Mouse (Mus musculus) embryonic facial prominence, embryonic 15.5 days (tissue): Measurements from ENCODE around the gene Gm973. TPM values are rescaled to one million over a fixed set of nuclear protein-coding genes. Genes with fewer than 3 reads are reported as not detected.

Experiments used
- ATAC-seq: fragments of 200-750 bp; cut with Nextera tagmentation; 2 replicates; pipeline ENCODE4 v1.8.0; 2017; ENCODE audit warnings: low read depth, moderate TSS enrichment; ENCODE audit not compliant: insufficient number of reproducible peaks, low FRiP score, low TSS enrichment
- H3K27ac ChIP-seq: fragments of 300-500 bp; sonication (generic); replicated peaks from 2 replicates; pipeline ENCODE4 v1.5.1; 2015; ENCODE audit warnings: mild to moderate bottlenecking, inconsistent platforms
- H3K27me3 ChIP-seq: fragments of 300-500 bp; sonication (generic); 2 replicates; pipeline ENCODE4 v1.6.1; 2015; ENCODE audit warnings: inconsistent platforms
- H3K36me3 ChIP-seq: fragments of 300-500 bp; sonication (generic); 2 replicates; pipeline ENCODE4 v1.6.1; 2015; ENCODE audit warnings: mild to moderate bottlenecking, inconsistent platforms
- H3K4me1 ChIP-seq: fragments of 300-500 bp; sonication (generic); 2 replicates; pipeline ENCODE4 v1.6.1; 2015; ENCODE audit warnings: inconsistent platforms
- H3K4me2 ChIP-seq: fragments of 300-500 bp; sonication (generic); replicated peaks from 2 replicates; pipeline ENCODE4 v1.6.1; 2015; ENCODE audit warnings: mild to moderate bottlenecking, inconsistent platforms
- H3K4me3 ChIP-seq: fragments of 300-500 bp; sonication (generic); replicated peaks from 2 replicates; pipeline ENCODE4 v1.5.1; 2015; ENCODE audit warnings: mild to moderate bottlenecking, inconsistent platforms
- H3K9ac ChIP-seq: fragments of 300-500 bp; sonication (generic); 2 replicates; pipeline ENCODE4 v1.6.1; 2015; ENCODE audit warnings: inconsistent platforms
- H3K9me3 ChIP-seq: fragments of 300-500 bp; sonication (generic); replicated peaks from 2 replicates; pipeline ENCODE4 v1.6.1; 2016; ENCODE audit warnings: inconsistent platforms
- WGBS: fragments of 180-500 bp; shearing (Covaris S2); methylation state at CpG from one replicate; pipeline ENCODE4 v1.1.7; 2015; 5-methylcytosine and 5-hydroxymethylcytosine counted together
- polyA plus RNA-seq: library from polyadenylated mRNA; unstranded; fragments of >200 nt; fragmentation: Nextera tagmentation; extraction: Ambion mirVana; gene quantifications from 2 replicates; pipeline ENCODE4 v1.2.1, GENCODE M21; 2015

Gm973 gene
- 9.0 and 13.4 TPM in 2 replicates for polyA plus RNA-seq

DNA sequence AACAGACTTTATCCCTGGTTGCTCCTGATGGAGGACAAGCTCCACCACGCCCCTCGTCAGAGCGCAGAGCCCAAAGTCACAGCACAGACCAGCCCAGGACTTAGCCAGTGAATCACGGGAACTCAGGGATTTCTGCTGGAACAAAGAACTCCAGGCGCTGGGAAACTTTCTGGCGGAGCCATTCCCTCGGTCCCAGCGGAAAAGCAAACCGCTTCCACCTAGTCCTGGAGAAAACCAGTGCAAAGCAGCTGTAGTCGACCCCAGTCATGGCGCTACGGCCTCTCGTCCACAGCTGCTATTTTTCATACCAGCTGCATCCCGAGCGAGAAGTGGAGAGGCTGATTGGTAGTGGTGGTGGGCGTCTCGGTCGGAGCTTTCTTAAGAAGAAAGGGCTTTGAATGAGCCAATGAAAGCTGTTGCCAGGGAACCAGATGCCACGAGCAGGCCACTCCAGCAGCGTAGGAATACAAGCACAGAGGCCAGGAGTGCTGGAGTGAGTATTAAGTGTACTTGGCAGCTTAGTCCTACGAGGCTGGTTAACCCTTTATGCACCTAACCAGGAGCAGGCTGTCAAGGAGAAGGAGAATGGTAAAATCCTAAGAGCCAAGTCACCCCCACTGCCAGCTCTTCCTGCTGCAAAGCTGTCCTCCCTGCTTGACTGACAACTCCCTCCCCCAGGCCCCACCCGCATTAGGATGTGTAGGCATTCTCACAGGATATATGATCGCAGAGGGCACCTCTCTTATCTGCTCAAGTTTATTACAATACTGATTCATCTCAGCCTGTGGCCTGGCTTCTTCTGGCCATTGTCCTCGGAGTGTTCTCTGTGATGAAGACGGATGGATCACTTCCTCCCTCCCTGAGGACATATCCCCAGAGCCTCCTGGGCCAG lies at the start of gene Gm973:
TSS of gene Gm973 (plus strand) at position 239 of the 892 bp plus-strand sequence.
- Histone ChIP-seq H3K9ac (peak within 1 kb of the TSS; percentile 26), H3K9me3 (no peaks in the 10 kb centered on the region), H3K27me3 (no peaks in the 10 kb centered on the region), H3K36me3 (no peaks in the 10 kb centered on the region), H3K27ac (peak within 1 kb of the TSS; percentile 95), H3K4me3 (peak within 1 kb of the TSS; percentile 37), H3K4me1 (peaks cover 41% of the 10 kb centered on the region), H3K4me2 (peak within 1 kb of the TSS; percentile 50)
- ATAC-seq = peak; percentile 85
- WGBS = 4% methylated on average over 25 of the region's 25 CpGs

DNA sequence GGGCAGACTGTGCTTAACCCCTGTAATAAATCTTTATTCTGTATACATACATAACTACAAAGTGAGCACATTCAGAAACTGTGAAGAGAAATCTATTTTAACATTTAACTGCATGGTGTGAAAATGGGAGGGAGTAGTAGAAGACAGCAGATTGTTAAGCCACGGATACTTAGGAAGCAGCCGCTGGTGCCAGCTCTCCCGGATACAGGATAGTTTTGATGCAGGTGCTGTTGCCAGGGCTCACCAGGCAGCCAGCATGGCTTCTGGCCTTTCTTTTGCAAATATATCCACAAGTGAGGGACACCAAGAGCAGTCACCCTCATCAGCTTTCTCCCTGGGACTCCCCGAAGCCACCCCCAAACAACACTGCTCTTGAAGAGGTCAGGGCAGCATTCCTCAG lies 46.9 kb upstream of the Gm973 start:
- H3K4me1 ChIP-seq = peaks cover 15% of the 10 kb centered on the region
- no peaks in the 10 kb centered on the region for H3K9me3 ChIP-seq
- no peak overlapping the region for H3K4me3 ChIP-seq
- H3K27me3 ChIP-seq = no peaks in the 10 kb centered on the region
- no peak overlapping the region for H3K4me2 ChIP-seq
- 43% methylated on average over 4 of the region's 4 CpGs for WGBS
- no peak overlapping the region for H3K27ac ChIP-seq
- no peaks in the 10 kb centered on the region for H3K36me3 ChIP-seq
- no peak overlapping the region for H3K9ac ChIP-seq
- no peak for ATAC-seq

DNA sequence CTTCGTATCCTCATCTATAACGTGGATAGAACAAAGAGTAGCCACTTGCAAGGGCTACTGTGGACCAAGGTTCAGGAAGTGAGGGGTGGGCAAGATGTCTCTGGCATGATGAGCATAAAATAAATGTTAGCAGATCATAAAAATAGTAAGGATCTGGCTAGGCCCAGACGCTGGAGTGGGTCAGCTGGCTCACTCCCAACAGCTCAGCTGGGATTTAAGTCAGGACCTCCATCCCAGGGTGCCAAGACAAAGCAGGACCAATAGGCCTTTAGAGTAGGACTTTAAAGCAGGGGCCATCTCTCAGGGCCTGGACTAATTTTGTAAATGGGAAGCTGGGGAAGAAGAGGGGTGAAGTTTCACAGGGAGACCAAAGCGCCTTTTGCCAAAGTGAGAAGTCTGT lies 45.3 kb upstream of the Gm973 start:
- ATAC-seq = no peak
- WGBS = 69% methylated on average over 4 of the region's 4 CpGs

DNA sequence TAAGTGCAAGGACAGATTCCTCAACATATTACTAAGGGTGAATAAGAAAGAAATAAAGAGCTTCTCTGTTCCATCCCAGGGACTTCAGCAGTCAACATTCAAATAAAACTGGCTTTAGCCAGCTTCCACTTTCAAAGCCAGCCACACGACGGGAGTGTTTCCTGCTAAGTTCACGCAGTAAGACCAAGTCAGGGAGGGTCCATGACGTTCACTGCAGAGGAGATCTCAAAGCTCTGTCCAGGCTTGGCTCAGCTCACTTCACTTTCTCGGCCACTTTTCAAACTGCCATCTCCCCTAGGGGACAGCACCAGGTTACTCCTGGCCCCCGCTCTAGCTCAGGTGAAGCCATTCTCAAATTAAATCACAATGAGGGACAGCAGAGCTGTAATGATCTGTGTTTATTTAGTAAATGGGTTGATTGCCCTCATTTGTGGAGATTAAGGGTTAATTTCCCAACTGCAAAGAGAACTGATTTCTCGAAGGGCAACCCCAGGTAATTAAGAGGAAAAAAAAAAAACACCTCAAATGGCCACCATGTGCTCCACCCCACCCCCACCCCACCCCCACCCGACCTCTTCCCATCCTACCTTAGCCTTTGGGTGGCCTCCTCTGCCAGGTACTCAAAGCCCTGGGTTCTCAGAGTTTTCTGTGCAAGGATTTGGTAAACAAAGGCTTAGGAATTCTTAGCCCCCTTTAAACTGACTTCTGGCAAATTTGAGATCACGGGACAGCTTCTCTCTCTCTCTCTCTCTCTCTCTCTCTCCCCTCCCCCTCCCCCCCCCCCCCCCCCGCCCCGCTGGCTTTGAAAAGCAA lies 43.5 kb upstream of the Gm973 start:
- Histone ChIP-seq H3K27ac (no peak overlapping the region), H3K9ac (no peak overlapping the region), H3K36me3 (no peaks in the 10 kb centered on the region), H3K9me3 (no peaks in the 10 kb centered on the region), H3K4me2 (no peak overlapping the region), H3K4me1 (peaks cover 10% of the 10 kb centered on the region; the same call in 1 of the 2 replicates), H3K27me3 (no peaks in the 10 kb centered on the region), H3K4me3 (no peak overlapping the region)
- ATAC-seq = no peak
- 15% methylated on average over 9 of the region's 11 CpGs for WGBS

More for the DNA sequence above, 45.3 kb upstream of the Gm973 start:
- peaks cover 10% of the 10 kb centered on the region; the same call in 1 of the 2 replicates for H3K4me1 ChIP-seq
- no peaks in the 10 kb centered on the region for H3K27me3 ChIP-seq
- no peak overlapping the region for H3K27ac ChIP-seq
- H3K4me2 ChIP-seq = no peak overlapping the region
- no peak overlapping the region for H3K4me3 ChIP-seq
- H3K9me3 ChIP-seq = no peaks in the 10 kb centered on the region
- H3K9ac ChIP-seq = no peak overlapping the region
- no peaks in the 10 kb centered on the region for H3K36me3 ChIP-seq

DNA sequence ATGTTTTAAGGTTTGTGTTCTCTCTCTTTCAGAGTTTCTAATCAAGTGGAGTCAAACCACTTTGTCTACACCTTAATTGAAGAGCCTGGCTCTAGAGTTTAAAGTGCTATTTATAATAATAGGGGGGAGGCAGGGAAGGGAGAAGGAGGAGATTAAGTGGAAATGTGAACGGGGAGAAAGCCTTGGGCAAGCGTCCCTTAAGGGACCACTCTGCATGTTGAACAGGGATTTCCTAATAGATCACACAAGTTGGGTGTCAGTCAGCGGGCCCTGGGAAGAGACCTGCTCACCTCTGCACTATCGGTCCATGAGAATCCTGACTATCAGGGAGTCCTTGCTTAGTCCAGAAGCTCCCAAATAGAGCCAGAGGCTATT lies 42.9 kb upstream of the Gm973 start:
- H3K9me3 ChIP-seq = no peaks in the 10 kb centered on the region
- H3K27me3 ChIP-seq = no peaks in the 10 kb centered on the region
- H3K9ac ChIP-seq = no peak overlapping the region
- H3K36me3 ChIP-seq = no peaks in the 10 kb centered on the region
- H3K27ac ChIP-seq = no peak overlapping the region
- H3K4me1 ChIP-seq = peaks cover 10% of the 10 kb centered on the region; the same call in 1 of the 2 replicates
- no peak overlapping the region for H3K4me2 ChIP-seq
- WGBS = 10% methylated on average over 4 of the region's 4 CpGs
- ATAC-seq = no peak
- H3K4me3 ChIP-seq = no peak overlapping the region

DNA sequence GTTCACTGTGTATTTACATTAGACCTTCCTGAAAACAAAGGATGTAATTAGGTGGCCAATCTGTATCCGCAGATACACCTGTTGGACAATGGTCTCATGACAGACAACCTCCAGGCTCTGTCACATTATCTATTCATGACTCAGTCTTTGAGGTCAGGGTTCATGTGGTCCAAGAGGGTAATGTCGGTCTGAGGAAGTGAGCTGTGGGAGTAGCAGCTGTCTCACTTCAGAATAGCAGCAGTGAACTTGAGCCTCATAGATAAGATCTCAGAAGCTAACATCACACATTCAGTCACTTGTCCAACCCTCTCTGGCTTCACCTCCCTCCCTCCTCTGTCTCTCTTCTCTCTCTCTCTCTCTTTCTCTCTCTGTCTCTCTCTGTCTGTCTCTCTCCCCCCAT lies 40.4 kb upstream of the Gm973 start:
- 37% methylated on average over 2 of the region's 2 CpGs for WGBS
- Histone ChIP-seq H3K36me3 (no peaks in the 10 kb centered on the region), H3K9me3 (no peaks in the 10 kb centered on the region), H3K27ac (no peak overlapping the region), H3K4me1 (peaks cover 18% of the 10 kb centered on the region), H3K4me3 (no peak overlapping the region), H3K9ac (no peak overlapping the region), H3K27me3 (no peaks in the 10 kb centered on the region), H3K4me2 (no peak overlapping the region)
- ATAC-seq = no peak

DNA sequence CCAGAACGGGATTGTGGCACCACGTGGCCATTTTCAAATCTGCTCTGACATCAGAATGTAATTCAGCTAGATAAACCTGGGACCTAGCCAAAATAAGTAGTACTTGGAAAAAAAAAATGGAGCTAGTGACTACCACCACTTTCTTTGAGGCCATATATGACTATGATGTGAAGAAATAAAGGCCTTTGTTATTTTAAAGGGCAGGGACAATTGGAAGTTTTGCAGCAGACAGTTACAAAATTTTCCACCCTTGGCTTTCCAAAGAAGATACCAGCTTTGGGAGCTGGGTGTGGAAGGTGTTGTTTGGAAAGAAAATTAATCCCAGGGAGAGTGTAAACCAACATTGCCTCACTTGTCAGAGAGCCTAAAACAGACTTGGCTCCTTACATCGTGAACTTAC lies 37.2 kb upstream of the Gm973 start:
- Histone ChIP-seq H3K36me3 (no peaks in the 10 kb centered on the region), H3K4me3 (no peak overlapping the region), H3K4me1 (peaks cover 25% of the 10 kb centered on the region), H3K27me3 (no peaks in the 10 kb centered on the region), H3K9me3 (no peaks in the 10 kb centered on the region), H3K9ac (no peak overlapping the region), H3K27ac (no peak overlapping the region), H3K4me2 (no peak overlapping the region)
- 70% methylated on average over 3 of the region's 3 CpGs for WGBS
- ATAC-seq = no peak

DNA sequence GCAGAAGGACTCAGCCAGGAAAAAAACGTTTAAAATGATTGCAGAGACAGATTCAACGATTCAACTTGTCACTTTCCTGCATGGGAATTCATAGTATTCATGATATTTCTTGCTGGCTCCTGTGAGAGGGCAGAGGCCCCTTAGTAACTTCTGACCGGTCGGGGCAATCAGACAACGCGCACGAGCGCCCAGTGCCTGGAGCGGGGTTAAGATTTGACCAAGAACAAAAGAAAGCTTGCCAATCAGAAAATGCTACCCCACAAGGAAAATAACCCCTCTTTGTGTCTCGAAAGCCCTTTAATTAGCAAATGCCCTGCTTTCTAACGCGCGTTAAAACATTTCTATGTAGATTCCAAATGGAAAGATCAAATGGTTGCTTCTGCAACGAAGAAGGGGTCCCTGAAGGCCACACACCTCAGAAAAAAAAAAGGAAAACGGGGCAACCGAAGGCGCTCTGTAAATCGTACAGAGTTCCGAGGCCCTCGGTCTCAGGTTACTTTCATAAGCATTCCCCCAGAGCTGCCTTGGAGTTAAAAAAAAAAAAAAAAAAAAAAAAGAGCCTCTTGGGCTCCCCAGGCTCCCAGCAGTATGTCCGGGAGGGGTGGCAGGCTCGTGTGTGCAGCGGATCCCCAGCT lies 35.1 kb upstream of the Gm973 start:
- WGBS = 2% methylated on average over 23 of the region's 23 CpGs
- no peak for ATAC-seq
- no peaks in the 10 kb centered on the region for H3K27me3 ChIP-seq

DNA sequence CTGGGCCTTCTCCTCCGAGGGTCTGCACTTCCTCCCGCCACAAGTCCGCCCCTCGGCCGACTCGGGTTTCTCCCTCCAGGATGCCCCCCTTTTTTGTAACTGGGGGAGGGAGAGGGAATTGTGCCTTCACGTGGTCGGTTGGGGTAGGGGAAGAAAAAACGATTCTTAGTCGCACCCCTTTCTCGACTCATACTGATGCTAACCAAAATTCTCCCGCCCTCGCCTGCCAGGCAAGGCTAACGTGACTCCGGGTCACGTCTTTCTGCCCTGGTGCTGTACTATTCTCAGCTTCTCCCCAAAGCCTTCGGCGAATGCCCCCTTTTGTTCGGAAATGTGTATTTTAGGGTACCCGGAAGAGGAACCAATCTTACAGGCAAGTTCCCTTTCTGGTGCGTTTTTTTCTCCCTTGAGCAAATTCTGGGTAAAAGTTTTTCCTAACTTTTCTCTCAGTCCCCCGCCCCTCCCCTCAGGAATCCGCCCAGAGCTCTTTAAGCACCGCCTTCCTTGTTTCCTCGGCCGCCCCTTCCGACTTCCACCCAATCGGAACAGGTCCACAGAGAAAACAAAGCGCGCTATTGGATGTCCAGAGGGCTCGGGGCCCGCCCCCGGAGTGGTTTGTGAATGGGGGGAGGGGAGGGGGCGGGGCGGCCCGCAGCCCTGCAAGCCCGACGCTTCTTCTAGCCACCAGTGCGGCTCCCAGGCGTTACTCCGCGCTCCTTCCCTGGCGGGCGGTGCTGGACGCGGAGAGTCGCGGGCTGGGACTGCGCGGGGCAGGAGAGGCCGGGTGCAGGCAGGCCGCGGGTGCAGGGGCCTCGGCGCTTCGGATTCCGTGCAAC lies 34.4 kb upstream of the Gm973 start:
- no peaks in the 10 kb centered on the region for H3K36me3 ChIP-seq
- peak overlapping the region; percentile 84 for H3K4me2 ChIP-seq
- peak overlapping the region; percentile 61 for H3K4me3 ChIP-seq
- H3K27ac ChIP-seq = peak overlapping the region; percentile 99
- no peaks in the 10 kb centered on the region for H3K9me3 ChIP-seq
- no peaks in the 10 kb centered on the region for H3K27me3 ChIP-seq
- H3K9ac ChIP-seq = peak overlapping the region; percentile 86
- ATAC-seq = peak; percentile 94
- under 1% methylated on average over 55 of the region's 57 CpGs for WGBS
- H3K4me1 ChIP-seq = peaks cover 45% of the 10 kb centered on the region

More for the DNA sequence above, 35.1 kb upstream of the Gm973 start:
- peak overlapping the region; percentile 61 for H3K4me3 ChIP-seq
- H3K27ac ChIP-seq = peak overlapping the region; percentile 99
- H3K36me3 ChIP-seq = no peaks in the 10 kb centered on the region
- H3K9me3 ChIP-seq = no peaks in the 10 kb centered on the region
- H3K4me1 ChIP-seq = peaks cover 40% of the 10 kb centered on the region
- peak overlapping the region; percentile 40 for H3K9ac ChIP-seq
- H3K4me2 ChIP-seq = peak overlapping the region; percentile 84

DNA sequence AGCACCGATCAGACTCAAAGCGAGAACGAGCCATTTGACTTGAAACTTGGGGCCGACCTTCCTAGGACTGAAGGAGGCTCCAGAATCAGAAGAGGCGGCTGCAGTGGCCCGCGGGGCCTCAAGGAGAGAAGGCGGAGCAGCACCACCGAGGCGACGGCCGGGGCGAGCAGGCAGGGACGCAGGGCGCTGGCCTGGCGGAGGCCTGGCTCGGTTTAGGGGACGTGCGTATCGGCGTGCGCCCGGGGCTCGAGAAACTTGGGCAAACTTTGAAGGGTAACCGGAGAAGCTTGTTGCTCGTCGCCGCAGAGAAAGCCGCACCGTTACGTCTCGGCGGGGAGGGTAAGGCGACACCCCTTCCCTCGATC lies 33.8 kb upstream of the Gm973 start, which contains the start of gene Fzd7:
TSS of gene Fzd7 (plus strand) at position 94 of the 365 bp plus-strand sequence.
- Histone ChIP-seq H3K4me1 (peaks cover 51% of the 10 kb centered on the region), H3K36me3 (no peaks in the 10 kb centered on the region), H3K9me3 (no peaks in the 10 kb centered on the region), H3K27me3 (no peaks in the 10 kb centered on the region), H3K4me3 (peak within 1 kb of the TSS; percentile 61), H3K4me2 (peak within 1 kb of the TSS; percentile 84), H3K9ac (peak within 1 kb of the TSS; percentile 86), H3K27ac (peak within 1 kb of the TSS; percentile 99)
- under 1% methylated on average over 35 of the region's 35 CpGs for WGBS
- 0 out of 2 replicates have a peak, but pooled peaks have one; percentile 1 for ATAC-seq
